Mouse (Mus musculus): ENCODE measurements around the gene Tcstv1.
"Not testable (repeated sequence)": the region's sequence is repeated elsewhere in the genome, so short reads cannot be mapped to it uniquely, and the experiment has no call there.

GRCm38 (mm10) chr13:119929172-119929571 lies 34.6 kb upstream of the Tcstv1 start, which contains the start of gene Gm21761:
- not testable (repeated sequence) for TF ChIP-seq CTCF (IDR thresholded peaks at IDR 0.05; ENCODE audit: low read depth, low read length); POLR2A (IDR thresholded peaks at IDR 0.05; ENCODE audit: extremely low read depth, insufficient read depth, low read length)

Data from liver, adult 2 months (tissue).